Mouse (Mus musculus): ENCODE measurements around the gene Htra3. TPM values are rescaled to one million over a fixed set of nuclear protein-coding genes. Genes with fewer than 3 reads are reported as not detected.

Htra3 gene
- total RNA-seq, 2 experiments from 2014 or later, result 108 to 149 TPM

DNA sequence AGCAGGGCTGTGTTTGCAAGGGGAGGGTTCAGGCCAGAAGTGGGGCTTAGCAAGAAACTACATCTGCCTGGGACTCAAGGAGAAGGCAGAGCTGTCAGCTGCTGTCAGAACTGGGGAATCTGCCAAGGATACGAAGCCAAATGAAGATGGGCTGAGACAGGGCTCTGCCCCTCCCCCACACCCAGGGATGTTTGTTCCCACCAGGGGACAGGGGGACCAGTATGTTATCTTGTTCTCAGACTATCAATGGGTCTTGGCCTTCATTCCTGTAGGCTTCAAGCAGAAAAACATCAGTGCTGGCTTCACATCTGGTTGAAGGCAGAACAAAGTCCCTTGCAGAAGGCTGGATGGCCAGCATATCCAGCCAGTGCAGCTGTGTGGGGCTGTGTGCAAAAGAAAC, 50.9 kb downstream of the Htra3 start:
- peak; percentile 86 to 87 for DNase-seq
- intact Hi-C loops (cut with DNase I), result no loop called here

DNA sequence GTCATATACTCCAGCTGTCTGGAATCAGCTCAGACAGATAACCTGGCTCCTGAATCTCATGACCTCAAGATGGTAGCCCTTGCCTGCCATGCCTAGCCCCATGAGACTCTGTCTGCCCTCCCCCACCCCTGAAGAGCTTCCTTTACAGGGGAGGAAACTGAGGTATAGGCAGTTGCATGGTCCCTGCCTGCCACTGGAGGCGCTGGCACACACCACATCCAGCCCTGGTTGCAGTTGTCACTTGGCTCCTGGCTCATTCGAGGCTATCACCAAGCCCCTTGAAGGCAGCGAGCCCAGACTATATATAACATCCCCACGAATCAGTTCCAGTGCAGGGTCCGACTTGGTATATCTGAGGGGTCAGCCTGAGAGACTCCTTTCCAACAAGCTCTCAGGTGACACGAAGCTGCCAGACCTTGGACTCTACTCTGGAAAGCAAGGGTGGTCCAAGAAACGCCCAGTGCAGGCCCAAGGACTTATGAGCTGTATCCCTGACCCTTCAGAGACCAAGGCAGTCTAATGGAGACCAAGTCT, 52.2 kb downstream of the Htra3 start:
- DNase-seq, result no peak
- intact Hi-C loops (cut with DNase I), result no loop called here

DNA sequence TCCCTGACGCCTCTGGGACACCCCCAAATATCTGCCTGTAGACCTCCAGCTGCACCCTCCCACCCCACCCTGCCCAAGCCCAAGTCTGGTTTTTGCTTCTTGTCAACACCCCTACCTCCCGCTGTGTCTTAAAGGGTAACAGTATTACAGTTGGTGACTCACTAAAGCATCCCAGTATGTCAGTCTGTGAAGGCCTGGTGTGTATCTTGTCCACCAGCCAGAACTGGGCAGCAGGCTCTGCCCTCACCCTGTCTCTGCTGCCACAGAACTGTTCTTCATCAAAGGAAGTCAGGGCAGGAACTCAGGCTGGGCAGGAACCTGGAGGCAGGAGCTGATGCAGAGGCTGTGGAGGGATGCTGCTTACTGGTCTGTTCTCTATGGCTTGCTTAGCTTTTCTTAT, 53.2 kb downstream of the Htra3 start:
- intact Hi-C loops (cut with DNase I), result no loop called here
- no peak for DNase-seq

DNA sequence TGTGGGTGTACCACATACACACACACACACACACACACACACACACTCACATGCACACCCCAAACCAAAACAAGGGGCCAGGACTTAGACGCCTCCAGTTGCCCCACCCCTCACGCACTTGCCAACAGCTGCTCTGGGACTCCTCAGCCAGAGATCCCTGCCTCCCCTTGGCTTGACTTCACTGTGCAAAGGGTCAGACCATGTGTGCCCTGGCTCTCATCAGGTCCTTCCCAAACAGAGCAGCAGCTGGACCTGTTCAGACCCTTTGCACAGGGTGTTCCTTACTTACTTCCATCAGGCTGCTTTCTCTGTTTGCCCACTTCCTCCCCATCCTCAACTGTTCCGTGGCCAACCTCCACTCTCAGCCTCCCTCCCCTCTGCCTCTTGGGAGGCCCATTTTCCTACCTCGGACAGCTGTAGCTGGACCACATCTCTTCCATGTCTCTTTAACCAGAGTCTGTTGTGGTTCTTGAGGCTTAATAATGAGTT, 54.8 kb downstream of the Htra3 start:
- peak; percentile 82 to 83 for DNase-seq
- intact Hi-C loops (cut with DNase I), result no loop called here

DNA sequence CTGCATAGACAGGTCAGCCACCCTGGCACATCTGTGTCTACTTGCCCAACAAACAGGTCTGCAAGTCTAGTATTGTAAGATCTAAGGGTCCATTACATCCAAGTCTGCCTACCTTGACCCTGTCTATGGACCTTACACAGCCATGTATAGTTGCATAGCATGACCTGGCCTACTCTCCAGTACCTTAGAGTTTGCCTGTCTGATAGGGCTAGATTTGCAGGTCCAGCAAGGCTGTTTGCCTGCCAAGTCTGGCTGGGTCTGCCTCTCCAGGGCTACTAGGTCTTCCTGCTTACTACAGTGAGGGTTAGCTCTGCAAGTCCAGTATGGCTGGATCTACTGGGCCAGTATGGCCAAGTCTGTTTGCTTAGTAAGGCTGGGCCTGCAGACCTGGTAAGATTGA, 55.8 kb downstream of the Htra3 start:
- DNase-seq, result no peak
- intact Hi-C loops (cut with DNase I), result no loop called here

DNA sequence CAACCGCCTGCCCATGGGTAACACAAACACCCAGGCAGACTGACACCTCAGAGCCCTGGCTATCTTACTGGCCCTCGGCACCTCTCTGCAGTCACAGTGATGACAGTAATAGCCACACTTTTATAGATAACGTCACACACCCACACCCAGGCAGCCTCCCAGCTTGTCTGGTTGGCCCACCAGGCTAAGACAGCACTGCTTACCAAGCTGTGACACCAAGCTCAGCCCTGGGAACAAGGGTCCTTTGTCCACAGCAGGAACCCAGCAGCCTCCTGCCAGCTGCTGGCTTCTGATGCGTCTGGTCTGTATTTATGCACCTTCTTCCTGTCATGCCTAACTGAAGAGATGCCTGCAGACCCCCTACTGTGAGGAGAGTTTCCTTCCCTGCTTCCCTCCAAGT, 58.5 kb downstream of the Htra3 start:
- DNase-seq, result no peak
- intact Hi-C loops (cut with DNase I), result no loop called here

DNA sequence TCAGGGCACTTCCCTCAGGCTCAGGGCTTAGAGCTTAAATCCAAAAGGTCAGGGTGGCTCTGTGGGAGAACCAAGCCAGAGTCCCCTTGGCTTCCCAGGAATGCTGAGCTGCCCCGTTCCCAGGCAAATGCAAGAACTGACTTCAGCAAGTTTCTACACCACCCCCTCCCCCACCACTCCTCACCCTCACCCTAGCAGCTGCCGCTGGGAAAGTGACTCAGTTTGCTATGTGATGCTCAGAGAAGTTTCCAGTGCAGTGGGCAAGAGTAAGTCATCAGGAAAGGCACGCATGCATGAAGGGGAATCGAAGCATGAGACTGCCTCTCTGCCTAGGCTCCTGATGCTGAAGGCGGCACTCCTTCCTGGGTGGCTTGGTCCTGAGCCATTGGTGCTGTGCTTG, 62.6 kb downstream of the Htra3 start:
- intact Hi-C loops (cut with DNase I), result no loop called here
- DNase-seq, result no peak

DNA sequence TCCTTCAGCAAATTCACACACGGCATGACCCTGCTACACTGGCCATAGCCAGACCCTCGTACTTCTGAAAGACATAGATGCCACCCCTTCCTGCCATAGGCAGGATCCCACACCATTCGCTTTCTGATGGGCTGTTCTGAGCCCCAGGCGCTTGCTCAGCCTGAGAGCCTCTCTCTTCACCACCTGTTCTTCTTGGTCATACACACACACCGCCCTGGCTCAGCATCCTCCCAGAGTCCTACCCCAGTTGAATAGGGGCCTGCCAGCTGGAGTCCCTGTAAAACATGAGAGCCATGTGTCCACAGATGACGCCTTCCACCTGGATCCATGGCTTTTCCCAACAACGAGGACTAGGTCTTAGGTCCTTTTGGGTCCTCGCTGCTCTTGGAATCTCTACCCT, 66.9 kb downstream of the Htra3 start:
- intact Hi-C loops (cut with DNase I), result no loop called here
- DNase-seq, result no peak

DNA sequence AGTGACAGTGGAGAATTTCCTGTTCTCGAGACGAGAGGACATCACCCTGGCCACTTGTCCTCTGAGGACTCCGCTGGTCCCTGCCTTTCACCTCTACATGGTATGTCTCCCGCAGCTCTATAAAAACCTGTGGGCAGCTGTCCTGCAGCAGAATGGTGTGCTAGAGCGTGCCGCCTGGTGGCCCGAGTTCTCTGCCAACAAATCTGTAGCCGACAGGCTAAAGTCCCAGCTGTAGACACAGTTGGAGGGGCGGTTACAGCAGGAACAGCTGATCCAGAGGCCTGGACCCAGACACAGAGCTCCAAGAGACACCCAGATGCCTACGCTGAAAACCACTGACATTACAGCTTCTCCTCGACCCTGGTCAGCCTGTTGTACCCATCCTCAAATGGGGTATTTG, 67.7 kb downstream of the Htra3 start:
- intact Hi-C loops (cut with DNase I), result no loop called here
- DNase-seq, result peak in 1 of 2 experiments; percentile 47

DNA sequence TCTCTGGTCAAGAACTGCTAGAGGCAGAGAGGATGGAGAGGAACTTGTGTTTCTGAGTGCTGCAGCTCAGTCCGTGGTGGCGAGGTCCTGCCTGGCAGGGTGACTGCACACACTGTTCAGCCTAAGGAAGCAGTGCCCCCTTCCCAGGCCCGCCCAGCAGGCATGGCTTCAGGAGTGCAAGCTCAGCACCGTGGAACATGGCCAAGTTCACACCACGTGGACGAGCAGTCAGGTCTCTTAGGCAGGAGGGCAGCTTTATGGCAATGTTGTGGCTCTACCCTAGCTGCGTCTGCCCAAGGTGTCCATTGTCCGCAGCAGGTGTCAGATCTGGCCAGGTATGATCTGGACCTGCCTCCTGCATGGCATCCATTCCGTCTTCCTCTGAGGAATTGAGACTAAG, 68.4 kb downstream of the Htra3 start:
- DNase-seq, result no peak
- intact Hi-C loops (cut with DNase I), result no loop called here

DNA sequence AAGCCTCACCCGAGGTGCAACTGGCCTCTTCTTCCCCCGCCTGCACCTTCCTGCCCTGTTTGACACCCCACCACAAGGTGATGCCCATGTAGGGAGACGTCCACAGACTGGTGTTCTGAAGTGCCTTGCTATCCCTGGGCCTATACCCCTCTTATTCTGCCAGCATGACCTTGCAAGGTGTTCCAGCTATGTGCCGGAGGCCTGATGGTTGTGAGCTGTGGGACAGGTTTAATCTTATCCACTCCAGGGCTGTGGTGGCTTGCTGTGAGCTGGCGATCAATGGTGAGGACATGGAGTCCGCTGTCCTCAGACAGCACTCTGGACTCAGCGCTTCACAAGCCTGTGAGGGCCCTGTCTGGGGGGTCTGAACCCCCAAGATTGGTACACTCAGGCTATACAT, 69.2 kb downstream of the Htra3 start:
- DNase-seq, result no peak
- intact Hi-C loops (cut with DNase I), result no loop called here

DNA sequence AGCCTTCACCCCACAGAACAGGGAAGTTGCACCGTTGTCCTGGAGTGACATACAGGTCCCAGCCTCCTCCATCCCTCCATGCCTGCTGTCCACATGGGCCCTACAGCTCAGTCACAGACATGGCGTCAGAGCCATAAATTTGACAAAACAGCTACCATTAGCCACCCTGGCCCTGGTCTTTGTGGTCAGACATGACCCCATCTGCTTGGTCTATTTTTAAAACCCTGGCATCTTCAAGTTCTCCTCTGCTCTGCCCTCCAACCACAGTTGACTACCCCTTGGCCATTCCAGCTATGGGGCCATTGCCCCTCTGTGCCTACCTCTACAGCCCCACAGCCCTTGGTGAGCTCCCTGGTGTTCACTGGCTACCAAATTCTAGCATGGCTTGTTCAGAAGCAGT, 69.6 kb downstream of the Htra3 start:
- no peak for DNase-seq
- intact Hi-C loops (cut with DNase I), result no loop called here

DNA sequence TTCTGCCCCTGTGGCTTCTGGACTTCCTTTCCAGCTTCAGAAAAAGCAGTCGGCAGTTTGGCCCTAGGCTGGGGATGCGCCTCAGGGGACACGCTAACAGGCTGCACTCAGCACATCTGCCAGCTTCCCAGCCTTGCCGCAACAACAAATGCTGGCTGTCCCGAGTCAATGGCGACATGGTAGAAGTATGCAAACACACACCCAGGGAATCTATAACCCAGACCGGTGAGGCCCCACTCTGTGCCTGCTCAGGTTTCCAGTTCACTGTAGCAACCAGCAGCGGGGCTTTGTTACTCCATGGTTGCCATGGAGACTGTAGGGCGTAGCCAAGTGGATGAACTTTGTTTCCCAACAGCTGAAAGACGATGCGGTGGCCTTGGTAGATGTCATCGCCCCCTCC, 70.2 kb downstream of the Htra3 start:
- DNase-seq, result peak; percentile 77 to 79
- intact Hi-C loops (cut with DNase I), result no loop called here

DNA sequence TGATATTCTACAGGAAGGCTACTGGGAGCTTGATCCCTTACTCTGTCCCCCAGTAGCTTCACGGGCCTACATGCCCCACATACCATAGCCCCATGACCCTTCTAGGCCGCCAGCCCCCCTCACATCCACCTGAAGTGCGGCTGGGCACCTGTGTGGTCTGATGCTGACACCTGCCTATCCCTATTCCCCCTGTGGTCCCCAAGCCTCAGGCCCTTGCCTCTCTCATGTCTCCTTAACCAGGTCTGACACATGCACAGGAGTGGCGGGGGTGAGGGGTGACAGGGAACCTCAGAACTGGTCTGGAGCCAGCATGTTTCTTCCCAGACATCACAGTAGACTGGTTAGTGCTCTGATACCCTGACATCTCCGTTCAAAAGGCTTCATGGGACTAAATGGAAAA, 71.0 kb downstream of the Htra3 start:
- intact Hi-C loops (cut with DNase I), result no loop called here
- DNase-seq, result no peak

DNA sequence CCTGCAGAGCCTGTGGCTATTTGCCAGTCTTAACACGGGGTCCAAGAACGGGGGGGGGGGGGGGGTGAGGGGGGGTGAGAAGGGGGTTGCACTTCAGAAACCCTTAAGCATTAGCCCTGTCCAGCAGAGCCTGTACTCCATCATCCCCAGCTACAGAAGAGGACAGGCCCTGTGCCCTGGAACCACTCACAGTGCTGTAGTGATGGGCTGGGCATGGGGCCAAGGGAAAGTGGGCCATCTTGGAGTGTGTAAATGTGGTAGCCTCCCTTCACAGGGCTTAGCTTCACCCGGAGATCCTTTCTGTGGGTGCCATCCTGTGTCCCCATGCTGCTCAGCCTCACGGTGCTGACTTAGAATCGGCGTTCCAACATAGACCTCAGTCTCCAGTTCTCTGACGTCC, 71.8 kb downstream of the Htra3 start:
- DNase-seq, result peak; percentile 56 to 65
- intact Hi-C loops (cut with DNase I), result no loop called here

DNA sequence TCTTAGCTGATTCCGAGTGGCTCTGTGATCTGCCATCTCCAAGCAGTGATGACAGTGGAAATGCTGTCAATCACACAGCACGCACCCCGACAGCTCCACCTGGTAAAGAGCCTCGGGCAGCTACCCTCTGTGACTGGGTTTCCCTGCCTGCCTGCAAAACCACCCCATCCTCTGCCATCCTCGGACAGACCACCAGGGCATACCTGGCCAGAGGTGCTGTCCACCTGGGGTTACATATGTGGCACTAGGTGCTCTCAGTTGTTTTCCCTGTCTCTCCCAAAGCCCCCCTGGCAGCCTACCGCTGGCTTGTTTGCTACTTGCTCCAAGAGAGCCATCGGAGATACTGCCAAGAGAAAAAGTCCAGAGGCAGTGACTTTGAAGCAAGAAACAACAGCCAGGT, 72.8 kb downstream of the Htra3 start:
- intact Hi-C loops (cut with DNase I), result no loop called here
- no peak for DNase-seq

DNA sequence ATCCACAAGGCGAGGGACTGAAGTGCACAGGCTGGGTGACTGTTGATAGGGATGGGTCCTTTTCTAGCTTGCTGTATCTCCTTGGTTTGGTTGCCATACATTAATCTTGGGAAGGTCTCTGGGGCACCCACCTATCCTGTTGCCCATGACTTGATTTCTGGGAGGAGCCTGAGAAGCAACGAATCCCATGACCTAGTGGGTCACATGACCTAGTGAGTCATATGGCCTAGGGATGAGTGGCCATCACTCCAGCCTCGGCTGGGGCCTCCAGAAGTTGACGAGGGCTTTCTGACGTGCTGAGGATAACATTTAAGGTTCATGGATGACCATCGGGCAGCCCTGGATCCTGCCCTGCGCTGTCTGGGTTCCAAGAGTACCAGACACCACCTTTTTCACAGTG, 74.2 kb downstream of the Htra3 start:
- no peak for DNase-seq
- intact Hi-C loops (cut with DNase I), result no loop called here

Other genes starting within 250 kb of the Htra3 start
- gene Cpz, start 154.1 kb downstream of the Htra3 start, total RNA-seq (2021), result 1 to 10 TPM; 4.2 to 5.6 TPM
- 1 to 10 TPM; 2.8 to 3.1 TPM for gene Trmt44, start 104.7 kb downstream of the Htra3 start, total RNA-seq (2021)
- 10 to 100 TPM; 24.8 to 27.3 TPM for gene Acox3, start 96.7 kb downstream of the Htra3 start, total RNA-seq (2021)
- 10 to 100 TPM in 1 of 2 experiments, 1 to 10 TPM in 1; 9.8 to 10.6 TPM for gene Sh3tc1, start 60.2 kb upstream of the Htra3 start, total RNA-seq (2021)
- 10 to 100 TPM; 12.2 to 17.5 TPM for gene Ablim2, start 78.1 kb upstream of the Htra3 start, total RNA-seq (2021)
- gene Afap1, start 213.5 kb upstream of the Htra3 start, total RNA-seq (2021), result 10 to 100 TPM; 28.3 to 28.7 TPM

All from heart, postnatal 14 days (tissue).